In genomic region chr8:49901601-49902000, GRCm38 (mm10) we compare ENCODE assay signal across 10 mouse cellular contexts.
DNase-seq lines count a peak whose midpoint lies in the region; ATAC-seq lines count a peak whose summit lies in the region.
"Had no signal": no experiment of that assay in that cellular context is flagged by ENCODE, and none has a peak within 500 bp of the region (broad histone marks: within the 10 kb centered on the region; RNA-seq: fewer than 3 reads in every experiment).

No protein-coding gene starts in this region.

- ATAC-seq in hindbrain, embryonic 16.5 days, result no peak
- ATAC-seq in midbrain, embryonic 12.5 days (ENCODE audit: low FRiP score, low read depth), result no peak
- no peak for ATAC-seq in heart, embryonic 11.5 days (replicated peaks; ENCODE audit: insufficient number of reproducible peaks, low FRiP score, low TSS enrichment)

- H3K4me3 ChIP-seq in hindbrain, embryonic 16.5 days (ENCODE audit: low read length), result no peak overlapping the region
- no peak overlapping the region for H3K4me3 ChIP-seq in midbrain, embryonic 12.5 days
- no peak overlapping the region for H3K4me3 ChIP-seq in heart, embryonic 11.5 days (ENCODE audit: low read depth, low read length)

- no peak overlapping the region for H3K27ac ChIP-seq in hindbrain, embryonic 16.5 days (ENCODE audit: low read depth, low read length)
- no peak overlapping the region for H3K27ac ChIP-seq in midbrain, embryonic 12.5 days (replicated peaks)
- H3K27ac ChIP-seq in heart, embryonic 11.5 days (ENCODE audit: low read depth, low read length), result no peak overlapping the region

- WGBS in hindbrain, embryonic 16.5 days, result 16% methylated on average over 9 of the region's 9 CpGs
- whole genome bisulfite sequencing in midbrain, embryonic 12.5 days, result 16% methylated on average over 9 of the region's 9 CpGs
- 72% methylated on average over 9 of the region's 9 CpGs for WGBS in heart, embryonic 11.5 days (ENCODE audit: insufficient replicate concordance)

- no peaks in the 10 kb centered on the region for H3K9me3 ChIP-seq in hindbrain, embryonic 16.5 days (ENCODE audit: control insufficient read depth, low read length)
- no peaks in the 10 kb centered on the region for H3K9me3 ChIP-seq in midbrain, embryonic 12.5 days
- no peaks in the 10 kb centered on the region for H3K9me3 ChIP-seq in heart, embryonic 11.5 days (replicated peaks; ENCODE audit: control insufficient read depth, low read length)
- H3K9me3 ChIP-seq: G1E had no signal

- intact Hi-C loops in left cerebral cortex, postnatal 25 days (cut with DNase I), result no loop called here

- H3K27me3 ChIP-seq in hindbrain, embryonic 16.5 days (replicated peaks; ENCODE audit: control insufficient read depth, insufficient read depth, low read length), result no peaks in the 10 kb centered on the region
- no peaks in the 10 kb centered on the region for H3K27me3 ChIP-seq in midbrain, embryonic 12.5 days
- no peaks in the 10 kb centered on the region for H3K27me3 ChIP-seq in heart, embryonic 11.5 days (ENCODE audit: control insufficient read depth, insufficient read depth, low read length)

- H3K4me2 ChIP-seq in hindbrain, embryonic 16.5 days (ENCODE audit: low read length), result 0 out of 2 replicates have a peak overlapping the region, but pooled peaks have one; percentile 5
- peak overlapping the region; percentile 21; the same call in 1 of the 2 replicates for H3K4me2 ChIP-seq in midbrain, embryonic 12.5 days (replicated peaks)
- H3K4me2 ChIP-seq in heart, embryonic 11.5 days, result no peak overlapping the region

- H3K36me3 ChIP-seq in hindbrain, embryonic 16.5 days (ENCODE audit: control insufficient read depth, insufficient read depth, low read length), result no peaks in the 10 kb centered on the region
- H3K36me3 ChIP-seq in midbrain, embryonic 12.5 days, result no peaks in the 10 kb centered on the region
- no peaks in the 10 kb centered on the region for H3K36me3 ChIP-seq in heart, embryonic 11.5 days (ENCODE audit: control insufficient read depth, insufficient read depth, low read length)
- H3K36me3 ChIP-seq: G1E had no signal

- H3K4me1 ChIP-seq in hindbrain, embryonic 16.5 days (ENCODE audit: control insufficient read depth, insufficient read depth, low read depth, low read length), result peaks cover 5% of the 10 kb centered on the region; the same call in 1 of the 2 replicates
- H3K4me1 ChIP-seq in midbrain, embryonic 12.5 days, result peaks cover 10% of the 10 kb centered on the region
- no peaks in the 10 kb centered on the region for H3K4me1 ChIP-seq in heart, embryonic 11.5 days (ENCODE audit: control insufficient read depth, insufficient read depth, low read length)

- no peak overlapping the region for H3K9ac ChIP-seq in hindbrain, embryonic 16.5 days (ENCODE audit: low read depth, low read length)
- H3K9ac ChIP-seq in midbrain, embryonic 12.5 days (replicated peaks), result no peak overlapping the region
- H3K9ac ChIP-seq in heart, embryonic 11.5 days (ENCODE audit: low read depth, low read length), result no peak overlapping the region

- DNase-seq in embryo, embryonic 10 days (ENCODE audit: low spot score), result peak; percentile 38
- DNase-seq in embryo, embryonic 9.5 days (ENCODE audit: extremely low spot score), result peak; percentile 7
- no peak for DNase-seq in ovary, postnatal 14 days (ENCODE audit: low spot score)
- DNase-seq in ovary, postnatal 36 days (ENCODE audit: low spot score), result no peak
- no peak for DNase-seq in left cerebral cortex, postnatal 25 days (ENCODE audit: low spot score in 2 of 2)
- DNase-seq: lung, adult 2 months had no signal

Comparison
In these comparisons a context has a peak if more than half of its experiments do, and no peak if none do; other contexts are left out.
1. DNase-seq: peak in embryo, embryonic 10 days (single experiment) and embryo, embryonic 9.5 days (single experiment); none in ovary, postnatal 14 days (single experiment), ovary, postnatal 36 days (single experiment) and left cerebral cortex, postnatal 25 days (0 of 2).